Mouse (Mus musculus) thymus, postnatal 10 days (tissue): ENCODE measurements at regions not wholly inside any gene's neighbourhood (a gene's known extent, or its start where the extent isn't known, plus 50 kb on each side); places are given as distances from the start of the nearest gene placed in this dataset.

Experiments used
- DNase-seq, 2 experiments: peaks; one replicate each; pipeline ENCODE4 v3.0.0; 2021; ENCODE audit warnings: low spot score in 2 of 2

- DNase-seq = no peak
These were observed 130.6 kb downstream of the Gm4791 start for GRCm38 (mm10) chr9:47129101-47129500.

- no peak for DNase-seq
These were observed 134.9 kb downstream of the Gm4791 start for GRCm38 (mm10) chr9:47133454-47133853.

- DNase-seq = no peak
These were observed 135.3 kb downstream of the Gm4791 start for GRCm38 (mm10) chr9:47133873-47134272.

- DNase-seq = no peak
These were observed 135.9 kb downstream of the Gm4791 start for GRCm38 (mm10) chr9:47134479-47134878.

GRCm38 (mm10) chr9:47136641-47137040, 138.1 kb downstream of the Gm4791 start:
- no peak for DNase-seq

- DNase-seq = no peak
These were observed 154.9 kb downstream of the Gm4791 start for GRCm38 (mm10) chr9:47153471-47153870.

- no peak for DNase-seq
These were observed 167.1 kb downstream of the Gm4791 start for GRCm38 (mm10) chr9:47165480-47166131.

- DNase-seq = no peak
These were observed 169.2 kb downstream of the Gm4791 start for GRCm38 (mm10) chr9:47167681-47168240.

GRCm38 (mm10) chr9:47176044-47176443, 177.5 kb downstream of the Gm4791 start:
- no peak for DNase-seq

GRCm38 (mm10) chr9:47218101-47218500, 219.6 kb downstream of the Gm4791 start:
- DNase-seq = no peak

GRCm38 (mm10) chr9:47223536-47223935, 225.0 kb downstream of the Gm4791 start:
- DNase-seq = no peak

- no peak for DNase-seq
These were observed 225.7 kb downstream of the Gm4791 start for GRCm38 (mm10) chr9:47224249-47224648.

GRCm38 (mm10) chr9:47226476-47227271, 228.1 kb downstream of the Gm4791 start:
- no peak for DNase-seq

- DNase-seq = no peak
These were observed 228.8 kb downstream of the Gm4791 start for GRCm38 (mm10) chr9:47227298-47227697.

GRCm38 (mm10) chr9:47228736-47229135, 230.2 kb downstream of the Gm4791 start:
- DNase-seq = no peak

- no peak for DNase-seq
These were observed 230.8 kb downstream of the Gm4791 start for GRCm38 (mm10) chr9:47229296-47229695.

GRCm38 (mm10) chr9:47240950-47241349, 242.4 kb downstream of the Gm4791 start:
- no peak for DNase-seq

GRCm38 (mm10) chr9:47242051-47242450, 243.5 kb downstream of the Gm4791 start:
- no peak for DNase-seq

GRCm38 (mm10) chr9:47242526-47242925, 244.0 kb downstream of the Gm4791 start:
- no peak for DNase-seq

- DNase-seq = no peak
These were observed 250.5 kb downstream of the Gm4791 start for GRCm38 (mm10) chr9:47249029-47249428.

GRCm38 (mm10) chr9:47251160-47251559, 252.6 kb downstream of the Gm4791 start:
- no peak for DNase-seq

GRCm38 (mm10) chr9:47253836-47254657, 255.5 kb downstream of the Gm4791 start:
- no peak for DNase-seq
